Mouse (Mus musculus) frontal cortex, adult 2 months (tissue): ENCODE measurements at regions not wholly inside any gene's neighbourhood (a gene's known extent, or its start where the extent isn't known, plus 50 kb on each side); places are given as distances from the start of the nearest gene placed in this dataset.

Source experiments
- DNase-seq, 2 experiments: peaks; one replicate each; pipeline ENCODE4 v3.0.0; 2022; ENCODE audit warnings: low spot score in 1 of 2; ENCODE audit errors: extremely low spot score in 1 of 2

GRCm38 (mm10) chr10:125164671-125165070, 224.6 kb downstream of the Slc16a7 start:
- no peak for DNase-seq

GRCm38 (mm10) chr10:125161077-125161476, 228.2 kb downstream of the Slc16a7 start:
- no peak for DNase-seq

- no peak for DNase-seq
Observed at GRCm38 (mm10) chr10:125148753-125149152, 240.5 kb downstream of the Slc16a7 start.

GRCm38 (mm10) chr10:125147239-125147782, 242.0 kb downstream of the Slc16a7 start:
- no peak for DNase-seq

GRCm38 (mm10) chr10:125146365-125146764, 242.9 kb downstream of the Slc16a7 start:
- DNase-seq = no peak

- DNase-seq = no peak
Observed at GRCm38 (mm10) chr10:125145809-125146208, 243.5 kb downstream of the Slc16a7 start.

- peak; percentile 63 to 79 for DNase-seq
Observed at GRCm38 (mm10) chr10:125121762-125122161, 267.5 kb downstream of the Slc16a7 start.

GRCm38 (mm10) chr10:125114318-125114717, 274.9 kb downstream of the Slc16a7 start:
- DNase-seq = peak in 1 of 2 experiments; percentile 29

GRCm38 (mm10) chr10:125108986-125109385, 280.3 kb downstream of the Slc16a7 start:
- peak; percentile 34 to 47 for DNase-seq

- no peak for DNase-seq
Observed at GRCm38 (mm10) chr10:125084975-125085374, 304.3 kb downstream of the Slc16a7 start.

- DNase-seq = no peak
Observed at GRCm38 (mm10) chr10:125072401-125072800, 316.9 kb downstream of the Slc16a7 start.

- DNase-seq = no peak
Observed at GRCm38 (mm10) chr10:125070246-125070645, 319.0 kb downstream of the Slc16a7 start.

GRCm38 (mm10) chr10:125039290-125039689, 350.0 kb downstream of the Slc16a7 start:
- DNase-seq = no peak

- DNase-seq = no peak
Observed at GRCm38 (mm10) chr10:125035631-125036030, 353.6 kb downstream of the Slc16a7 start.

- peak in 1 of 2 experiments; percentile 10 for DNase-seq
Observed at GRCm38 (mm10) chr10:125028347-125028746, 360.9 kb downstream of the Slc16a7 start.

GRCm38 (mm10) chr10:125026851-125027250, 362.4 kb downstream of the Slc16a7 start:
- no peak for DNase-seq
